Mouse (Mus musculus): ENCODE data around the gene Bglap. TPM values are rescaled to one million over a fixed set of nuclear protein-coding genes. Genes with fewer than 3 reads are reported as not detected.

The Bglap gene
- total and polyA plus RNA-seq, 2 experiments from 2014 or later, result not detected

DNA sequence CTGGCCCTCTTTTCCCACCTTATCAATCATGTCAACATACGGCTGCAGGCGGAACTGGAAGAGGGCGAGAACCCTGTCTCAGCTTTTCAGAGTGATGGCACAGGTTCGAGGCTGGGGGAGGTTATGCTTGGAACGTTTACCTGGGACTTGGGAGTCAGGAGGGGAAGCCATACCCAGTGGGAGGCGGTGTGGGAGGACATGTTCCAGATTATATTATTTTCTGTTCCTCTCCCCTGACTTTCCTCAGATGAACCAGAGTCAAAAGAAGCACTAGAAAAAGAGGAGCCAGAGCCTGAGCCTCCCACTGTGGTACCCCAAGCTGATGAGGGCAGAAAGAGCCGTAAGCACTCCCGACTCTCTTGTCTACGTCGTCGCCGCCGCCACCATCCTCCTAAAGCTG lies 33.5 kb downstream of the Bglap start:
- H3K4me1 ChIP-seq (ENCODE audit: insufficient read depth, low read length), result no peaks in the 10 kb centered on the region
- 95% methylated on average over 13 of the region's 13 CpGs for WGBS
- H3K9me3 ChIP-seq (ENCODE audit: low read length), result no peaks in the 10 kb centered on the region
- H3K4me3 ChIP-seq (ENCODE audit: low read length), result no peak overlapping the region
- no peak overlapping the region for H3K4me2 ChIP-seq (ENCODE audit: low read depth, low read length)
- peaks cover 98% of the 10 kb centered on the region for H3K36me3 ChIP-seq (ENCODE audit: insufficient read depth, low read length)
- no peak overlapping the region for H3K9ac ChIP-seq (replicated peaks; ENCODE audit: low read length)
- no peak for DNase-seq (ENCODE audit: low spot score)
- no peak overlapping the region for H3K27ac ChIP-seq
- no peak for ATAC-seq
- no peak for TF ChIP-seq CTCF (IDR thresholded peaks at IDR 0.05; ENCODE audit: low read depth)
- H3K27me3 ChIP-seq (ENCODE audit: insufficient read depth, low read length), result no peaks in the 10 kb centered on the region

DNA sequence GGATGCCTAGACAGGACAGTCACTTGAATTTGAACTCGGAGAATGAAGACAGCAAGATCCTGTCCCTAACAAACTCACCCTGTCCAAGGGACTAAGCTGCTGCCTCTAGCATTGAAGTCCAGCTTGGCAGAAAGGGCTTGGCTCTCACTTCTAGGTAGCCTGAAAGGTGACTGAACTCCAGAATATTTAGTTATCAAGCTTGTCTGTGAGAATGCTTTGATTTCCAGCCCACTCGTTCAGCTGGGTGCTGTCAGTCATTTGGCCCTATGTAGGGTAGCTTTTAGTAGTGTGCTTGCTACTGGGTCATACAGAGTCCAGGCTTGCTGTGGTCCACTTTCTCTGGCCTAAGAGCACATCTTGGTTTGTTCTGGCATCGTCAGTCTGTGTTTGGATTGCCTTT lies 45.3 kb downstream of the Bglap start:
- Histone ChIP-seq H3K27me3 (ENCODE audit: insufficient read depth, low read length) (no peaks in the 10 kb centered on the region), H3K36me3 (ENCODE audit: insufficient read depth, low read length) (peaks cover 24% of the 10 kb centered on the region)
- WGBS, result 73% methylated on average over 3 of the region's 3 CpGs

DNA sequence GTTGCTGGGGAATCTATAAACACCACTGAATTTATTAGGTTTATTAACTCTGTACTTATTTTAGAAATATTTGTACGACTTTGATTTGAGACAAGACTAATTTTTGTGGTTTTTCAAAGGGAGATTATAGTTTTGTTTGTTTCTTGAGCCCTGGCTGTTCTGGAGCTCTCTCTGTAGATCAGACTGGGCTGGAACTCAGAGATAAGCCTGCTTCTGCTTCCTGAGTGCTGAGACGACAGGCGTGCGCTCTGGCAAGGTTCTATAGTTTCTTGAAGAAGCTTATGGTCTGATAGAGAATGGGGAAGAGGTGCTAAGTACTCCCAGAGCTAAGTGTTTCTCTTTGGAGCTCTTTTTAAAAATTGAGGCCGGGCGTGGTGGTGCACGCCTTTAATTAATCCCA lies 45.9 kb downstream of the Bglap start:
- Histone ChIP-seq H3K27me3 (ENCODE audit: insufficient read depth, low read length) (no peaks in the 10 kb centered on the region), H3K9me3 (ENCODE audit: low read length) (no peaks in the 10 kb centered on the region), H3K27ac (no peak overlapping the region), H3K9ac (replicated peaks; ENCODE audit: low read length) (no peak overlapping the region), H3K4me2 (ENCODE audit: low read depth, low read length) (no peak overlapping the region), H3K4me3 (ENCODE audit: low read length) (no peak overlapping the region), H3K4me1 (ENCODE audit: insufficient read depth, low read length) (peaks cover 10% of the 10 kb centered on the region; the same call in 1 of the 2 replicates), H3K36me3 (ENCODE audit: insufficient read depth, low read length) (peaks cover 18% of the 10 kb centered on the region)
- no peak for DNase-seq (ENCODE audit: low spot score)
- 93% methylated on average over 7 of the region's 7 CpGs for WGBS
- no peak for ATAC-seq
- no peak for TF ChIP-seq CTCF (IDR thresholded peaks at IDR 0.05; ENCODE audit: low read depth)

More for the DNA sequence above, 45.3 kb downstream of the Bglap start:
- no peak for TF ChIP-seq CTCF (IDR thresholded peaks at IDR 0.05; ENCODE audit: low read depth)
- no peak overlapping the region for H3K9ac ChIP-seq (replicated peaks; ENCODE audit: low read length)
- no peak for DNase-seq (ENCODE audit: low spot score)
- no peak overlapping the region for H3K4me3 ChIP-seq (ENCODE audit: low read length)
- no peaks in the 10 kb centered on the region for H3K9me3 ChIP-seq (ENCODE audit: low read length)
- H3K4me2 ChIP-seq (ENCODE audit: low read depth, low read length), result no peak overlapping the region
- ATAC-seq, result no peak
- peaks cover 10% of the 10 kb centered on the region; the same call in 1 of the 2 replicates for H3K4me1 ChIP-seq (ENCODE audit: insufficient read depth, low read length)
- H3K27ac ChIP-seq, result no peak overlapping the region

DNA sequence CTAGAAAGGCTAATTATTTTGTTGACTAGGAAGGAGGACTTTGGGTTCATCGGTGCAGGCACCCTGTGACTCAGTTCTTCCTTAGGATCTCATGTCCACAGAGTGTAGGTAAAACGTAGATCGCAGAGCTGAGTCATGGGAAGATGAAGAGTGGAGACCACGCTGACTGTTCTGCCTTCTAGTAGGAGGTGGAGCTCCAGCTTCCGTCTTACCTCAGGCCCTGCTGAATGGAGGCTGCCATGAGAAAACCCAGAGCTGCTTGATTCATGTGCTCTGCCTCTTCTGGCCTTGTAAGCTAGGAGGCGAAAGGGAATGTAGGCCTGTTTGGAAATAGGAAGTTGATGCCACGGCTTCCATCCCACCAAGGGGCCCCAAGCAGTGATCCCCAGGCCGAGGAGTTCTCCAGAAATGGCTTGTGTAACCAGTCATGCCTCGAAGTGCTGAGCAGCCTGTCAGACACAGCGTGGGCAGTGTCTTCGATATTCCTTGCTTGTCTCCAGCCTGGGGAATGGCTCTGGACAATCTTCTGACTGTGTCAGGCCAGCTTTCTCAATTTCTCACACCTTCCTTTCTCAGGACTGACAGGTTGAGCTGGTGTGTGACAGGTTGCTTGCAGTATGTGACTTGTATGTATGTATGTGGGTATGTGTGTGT lies 46.8 kb downstream of the Bglap start:
- Histone ChIP-seq H3K4me1 (ENCODE audit: insufficient read depth, low read length) (peaks cover 10% of the 10 kb centered on the region; the same call in 1 of the 2 replicates), H3K27me3 (ENCODE audit: insufficient read depth, low read length) (no peaks in the 10 kb centered on the region), H3K27ac (no peak overlapping the region), H3K36me3 (ENCODE audit: insufficient read depth, low read length) (peaks cover 9% of the 10 kb centered on the region; the same call in 1 of the 2 replicates), H3K4me2 (ENCODE audit: low read depth, low read length) (peak overlapping the region; percentile 77), H3K4me3 (ENCODE audit: low read length) (peak overlapping the region; percentile 81; the same call in 1 of the 2 replicates), H3K9me3 (ENCODE audit: low read length) (no peaks in the 10 kb centered on the region), H3K9ac (replicated peaks; ENCODE audit: low read length) (0 out of 2 replicates have a peak overlapping the region, but pooled peaks have one; percentile 17)
- 80% methylated on average over 11 of the region's 11 CpGs for WGBS
- ATAC-seq, result no peak
- TF ChIP-seq CTCF (IDR thresholded peaks at IDR 0.05; ENCODE audit: low read depth), result no peak
- no peak for DNase-seq (ENCODE audit: low spot score)

DNA sequence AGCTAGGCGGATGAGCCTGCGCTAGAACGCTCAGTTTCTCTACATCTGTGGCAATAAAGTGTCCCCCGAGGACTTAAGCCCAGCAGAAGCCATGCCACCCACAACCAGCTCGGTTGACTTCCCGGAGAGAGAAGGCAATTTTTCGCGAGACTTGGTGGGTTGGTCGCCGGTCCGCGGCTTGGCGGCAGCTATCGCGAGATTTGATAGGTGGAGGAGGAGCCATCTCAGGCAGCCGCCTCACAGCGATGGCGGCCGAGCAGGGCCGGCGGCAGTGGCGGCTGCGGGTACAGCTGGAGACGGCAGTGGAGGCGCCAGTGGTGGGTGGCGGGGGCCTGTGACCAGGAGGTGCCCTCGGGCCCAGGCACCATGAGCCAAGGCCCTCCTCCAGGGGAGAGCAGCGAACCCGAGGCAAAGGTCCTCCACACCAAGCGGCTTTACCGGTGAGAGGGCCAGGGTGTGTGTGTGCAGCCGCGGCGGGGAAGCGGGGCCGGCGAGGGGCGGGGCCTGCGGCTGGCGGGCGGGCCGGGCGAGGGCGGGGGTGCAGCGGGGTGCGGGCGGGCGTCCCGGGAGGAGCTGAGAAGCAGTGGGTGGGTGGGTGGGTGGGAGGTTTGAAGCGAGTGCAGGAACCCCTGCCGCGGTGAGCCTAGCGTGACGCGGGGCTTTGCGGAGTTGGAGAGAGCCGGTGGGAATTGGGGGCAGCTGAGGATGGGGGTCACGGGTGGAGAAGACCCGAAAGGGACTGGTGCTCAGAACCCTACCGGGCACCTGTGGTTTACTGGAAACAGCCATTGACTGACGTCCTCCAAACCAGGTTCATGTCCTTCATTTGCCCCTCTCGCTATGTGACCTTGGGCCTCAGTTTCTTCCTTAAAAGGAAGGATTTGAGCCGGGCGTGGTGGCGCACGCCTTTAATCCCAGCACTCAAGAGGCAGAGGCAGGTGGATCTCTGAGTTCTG lies 47.9 kb downstream of the Bglap start, which contains the start of the genes Tmem79 and Smg5:
TSS of gene Tmem79 (minus strand) at position 91 of the 956 bp plus-strand sequence.
TSS of gene Smg5 (plus strand) at position 203 of the 956 bp plus-strand sequence.
- no peak for TF ChIP-seq CTCF (IDR thresholded peaks at IDR 0.05; ENCODE audit: low read depth)
- WGBS, result 1% methylated on average over 56 of the region's 66 CpGs
- H3K36me3 ChIP-seq (ENCODE audit: insufficient read depth, low read length), result no peaks in the 10 kb centered on the region

DNA sequence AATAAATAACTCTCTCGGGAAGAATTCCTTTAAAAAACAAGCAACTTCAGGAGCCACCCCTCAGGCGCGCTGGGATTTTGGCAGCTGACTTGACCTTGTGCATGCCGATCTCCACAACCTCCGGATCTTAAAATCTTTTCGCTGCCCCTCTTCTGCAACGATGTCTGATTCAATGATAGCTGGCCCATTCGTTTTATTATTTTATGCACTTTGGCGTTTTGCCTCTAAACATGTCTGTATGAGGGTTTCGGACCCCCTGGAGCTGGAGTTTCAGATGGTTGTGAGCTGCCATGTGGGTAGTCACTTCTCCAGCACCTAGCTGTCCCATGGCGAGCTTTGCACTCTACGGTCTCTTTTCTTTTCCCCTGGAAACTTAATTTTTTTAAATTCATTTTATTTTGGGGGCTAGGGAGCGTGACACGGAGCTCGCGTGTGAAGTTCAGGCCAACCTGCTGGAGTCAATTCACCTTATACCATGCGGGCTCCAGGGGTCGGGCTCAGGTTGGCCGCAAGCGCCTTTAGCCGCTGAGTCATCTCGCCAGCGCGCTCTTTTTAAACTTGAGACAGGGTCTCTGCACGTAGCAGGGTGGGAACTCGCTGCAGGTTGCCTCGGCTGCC lies 48.7 kb downstream of the Bglap start:
- ATAC-seq (peak; percentile 69), DNase-seq (ENCODE audit: low spot score) (no peak)
- WGBS, result 1% methylated on average over 27 of the region's 27 CpGs
- peak overlapping the region; percentile 77 for H3K4me2 ChIP-seq (ENCODE audit: low read depth, low read length)
- H3K4me3 ChIP-seq (ENCODE audit: low read length), result peak overlapping the region; percentile 81
- H3K27me3 ChIP-seq (ENCODE audit: insufficient read depth, low read length), result no peaks in the 10 kb centered on the region
- no peaks in the 10 kb centered on the region for H3K36me3 ChIP-seq (ENCODE audit: insufficient read depth, low read length)
- H3K9me3 ChIP-seq (ENCODE audit: low read length), result no peaks in the 10 kb centered on the region
- peak overlapping the region; percentile 85 for H3K9ac ChIP-seq (replicated peaks; ENCODE audit: low read length)
- H3K27ac ChIP-seq, result peak overlapping the region; percentile 92
- peaks cover 10% of the 10 kb centered on the region; the same call in 1 of the 2 replicates for H3K4me1 ChIP-seq (ENCODE audit: insufficient read depth, low read length)
- 0 out of 2 replicates have a peak, but pooled peaks have one; percentile 10 for TF ChIP-seq CTCF (IDR thresholded peaks at IDR 0.05; ENCODE audit: low read depth)

More for the DNA sequence above, 47.9 kb downstream of the Bglap start, which contains the start of the genes Tmem79 and Smg5:
- peak within 1 kb of the TSS; percentile 81 for H3K4me3 ChIP-seq (ENCODE audit: low read length)
- H3K9me3 ChIP-seq (ENCODE audit: low read length), result no peaks in the 10 kb centered on the region
- peak within 1 kb of the TSS; percentile 85 for H3K9ac ChIP-seq (replicated peaks; ENCODE audit: low read length)
- ATAC-seq (peak; percentile 97), DNase-seq (ENCODE audit: low spot score) (peak; percentile 97)
- peaks cover 10% of the 10 kb centered on the region; the same call in 1 of the 2 replicates for H3K4me1 ChIP-seq (ENCODE audit: insufficient read depth, low read length)
- H3K27me3 ChIP-seq (ENCODE audit: insufficient read depth, low read length), result no peaks in the 10 kb centered on the region
- H3K27ac ChIP-seq, result peak within 1 kb of the TSS; percentile 92
- peak within 1 kb of the TSS; percentile 77 for H3K4me2 ChIP-seq (ENCODE audit: low read depth, low read length)
